Mouse (Mus musculus): ENCODE measurements around the gene Dip2b. TPM values are rescaled to one million over a fixed set of nuclear protein-coding genes. Genes with fewer than 3 reads are reported as not detected.

Gene Dip2b
- polyA plus RNA-seq, 1 experiment from 2014 or later = 4.9 TPM

DNA sequence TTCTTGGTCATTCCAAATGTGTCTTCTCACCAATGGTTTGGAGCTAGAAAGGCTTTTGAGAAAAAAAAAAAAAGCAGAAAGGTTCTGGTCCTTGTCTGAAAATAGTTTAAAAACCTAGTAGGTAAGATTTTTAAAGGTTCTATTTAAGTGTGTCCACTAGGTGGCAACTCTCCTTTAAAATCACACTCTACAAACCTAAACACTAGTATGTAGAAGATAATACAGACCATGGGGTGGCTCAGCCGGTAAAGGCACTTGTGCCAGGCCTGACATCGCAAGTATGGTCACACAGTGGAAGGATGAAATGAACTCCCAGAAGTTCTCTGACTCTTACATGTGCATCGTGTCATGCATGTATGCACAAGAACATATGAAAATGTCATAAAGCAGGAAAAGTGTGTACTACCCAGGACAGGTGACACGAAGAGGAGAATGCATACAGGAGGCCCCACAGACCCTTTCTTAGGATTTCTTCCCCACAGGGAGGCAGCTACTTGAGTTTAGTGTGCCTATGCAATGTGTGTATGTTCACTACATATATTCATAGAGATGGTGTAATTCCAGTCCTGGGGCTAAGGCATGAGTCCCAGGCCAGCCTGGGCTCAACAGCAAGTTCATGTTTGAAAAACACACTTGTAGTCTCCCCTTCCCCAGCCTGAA, 224.9 kb downstream of the Dip2b start:
- H3K4me2 ChIP-seq = no peak overlapping the region

DNA sequence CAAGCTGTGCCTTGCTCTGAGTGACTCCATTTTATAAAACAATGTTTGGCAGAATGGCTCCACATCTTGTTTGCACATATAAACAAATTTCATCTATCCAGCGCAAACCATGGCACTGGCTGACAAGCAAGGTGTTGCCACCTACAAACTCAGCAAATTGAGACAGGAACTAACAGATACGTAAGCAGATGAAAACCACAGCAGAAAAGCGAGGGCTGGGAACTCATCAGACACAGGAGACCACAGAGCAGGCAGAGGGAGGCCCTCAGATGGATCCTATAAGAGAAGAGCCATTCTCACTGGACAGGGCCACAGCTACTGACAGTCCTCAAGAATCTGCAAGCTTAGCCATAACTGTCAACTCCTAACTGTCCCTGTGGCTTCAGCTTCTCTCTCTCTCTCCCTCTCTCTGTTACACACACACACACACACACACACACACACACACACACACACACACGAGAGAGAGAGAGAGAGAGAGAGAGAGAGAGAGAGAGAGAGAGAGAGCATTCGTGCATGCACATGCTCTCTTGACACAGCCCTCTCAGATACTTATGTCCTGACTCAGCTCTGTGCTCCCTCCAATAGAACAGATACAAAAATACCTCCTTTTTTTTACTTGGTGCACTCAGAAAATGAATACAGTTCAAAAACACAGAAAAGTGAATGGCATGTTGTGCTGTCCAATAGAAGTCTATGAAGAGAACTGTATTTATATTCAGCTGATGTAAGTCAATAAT, 227.3 kb downstream of the Dip2b start:
- Histone ChIP-seq H3K27me3 (replicated peaks) (no peaks in the 10 kb centered on the region), H3K4me2 (no peak overlapping the region), H3K9ac (no peak overlapping the region), H3K27ac (no peak overlapping the region), H3K36me3 (peaks cover 13% of the 10 kb centered on the region), H3K4me1 (0 out of 2 replicates have a peak, but pooled peaks cover 2% of the 10 kb centered on the region), H3K9me3 (replicated peaks) (no peaks in the 10 kb centered on the region), H3K4me3 (no peak overlapping the region)
- ATAC-seq = no peak
- 57% methylated on average over 4 of the region's 5 CpGs for WGBS (ENCODE audit: insufficient replicate concordance)

More for the DNA sequence above, 224.9 kb downstream of the Dip2b start:
- no peaks in the 10 kb centered on the region for H3K27me3 ChIP-seq (replicated peaks)
- 0 out of 2 replicates have a peak, but pooled peaks cover 2% of the 10 kb centered on the region for H3K4me1 ChIP-seq
- H3K9me3 ChIP-seq (replicated peaks) = no peaks in the 10 kb centered on the region
- peaks cover 35% of the 10 kb centered on the region for H3K36me3 ChIP-seq
- WGBS (ENCODE audit: insufficient replicate concordance) = 40% methylated on average over 4 of the region's 4 CpGs
- H3K4me3 ChIP-seq = no peak overlapping the region
- ATAC-seq = no peak
- no peak overlapping the region for H3K27ac ChIP-seq
- no peak overlapping the region for H3K9ac ChIP-seq

DNA sequence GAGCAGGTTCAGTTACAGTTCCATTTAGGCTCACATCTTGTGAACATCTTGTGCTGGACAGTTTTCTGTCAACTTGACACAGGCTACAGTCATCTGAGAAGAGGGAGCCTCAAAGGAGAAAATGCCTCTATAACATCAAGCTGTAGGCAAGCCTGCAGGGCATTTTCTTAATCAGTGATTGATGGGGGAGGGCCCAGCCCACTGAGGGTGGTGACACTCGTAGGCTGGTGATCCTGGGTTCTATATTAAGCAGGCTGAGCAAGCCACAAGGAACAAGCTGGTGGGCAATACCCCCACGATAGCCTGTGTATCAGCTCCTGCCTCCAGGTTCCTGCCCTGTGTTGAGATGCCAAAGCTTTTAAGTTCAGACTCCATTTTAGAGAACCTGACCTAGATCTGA, 230.5 kb downstream of the Dip2b start:
- no peaks in the 10 kb centered on the region for H3K36me3 ChIP-seq
- WGBS (ENCODE audit: insufficient replicate concordance) = 54% methylated on average over 2 of the region's 2 CpGs

More for the DNA sequence above, 230.5 kb downstream of the Dip2b start:
- Histone ChIP-seq H3K27ac (no peak overlapping the region), H3K4me2 (no peak overlapping the region), H3K9ac (no peak overlapping the region), H3K4me1 (no peaks in the 10 kb centered on the region), H3K4me3 (no peak overlapping the region), H3K9me3 (replicated peaks) (no peaks in the 10 kb centered on the region), H3K27me3 (replicated peaks) (no peaks in the 10 kb centered on the region)
- ATAC-seq = no peak

Other genes starting within 250 kb of the Dip2b start
- gene Lima1, start 163.2 kb upstream of the Dip2b start, polyA plus RNA-seq (2016; fragmentation: Nextera tagmentation; extraction: Ambion mirVana) = 10.6 and 11.0 TPM in 2 replicates
- gene Fam186a, start 71.6 kb upstream of the Dip2b start, polyA plus RNA-seq (2016; fragmentation: Nextera tagmentation; extraction: Ambion mirVana) = not detected in 2 replicates
- gene Larp4, start 68.6 kb upstream of the Dip2b start, polyA plus RNA-seq (2016; fragmentation: Nextera tagmentation; extraction: Ambion mirVana) = 33.1 TPM in 2 replicates
- gene Atf1, start 189.2 kb downstream of the Dip2b start, polyA plus RNA-seq (2016; fragmentation: Nextera tagmentation; extraction: Ambion mirVana) = 55.0 and 57.6 TPM in 2 replicates
- gene Tmprss12, start 242.2 kb downstream of the Dip2b start, polyA plus RNA-seq (2016; fragmentation: Nextera tagmentation; extraction: Ambion mirVana) = not detected in 2 replicates